Mouse (Mus musculus) olfactory bulb, adult 2 months (tissue): Measurements from ENCODE around the gene Sh3tc1.

Experiments
- CTCF ChIP-seq: fragments of 200-500 bp; IDR thresholded peaks from 2 replicates; pipeline ENCODE4 v1.5.1; 2012; ENCODE audit warnings: low read depth, mild to moderate bottlenecking, low read length, moderate library complexity; ENCODE audit not compliant: insufficient read depth
- POLR2A ChIP-seq: fragments of 200-500 bp; IDR thresholded peaks from 2 replicates; pipeline ENCODE4 v1.6.1; 2012; ENCODE audit warnings: mild to moderate bottlenecking, low read depth, low read length, moderate library complexity; ENCODE audit not compliant: insufficient read depth

DNA sequence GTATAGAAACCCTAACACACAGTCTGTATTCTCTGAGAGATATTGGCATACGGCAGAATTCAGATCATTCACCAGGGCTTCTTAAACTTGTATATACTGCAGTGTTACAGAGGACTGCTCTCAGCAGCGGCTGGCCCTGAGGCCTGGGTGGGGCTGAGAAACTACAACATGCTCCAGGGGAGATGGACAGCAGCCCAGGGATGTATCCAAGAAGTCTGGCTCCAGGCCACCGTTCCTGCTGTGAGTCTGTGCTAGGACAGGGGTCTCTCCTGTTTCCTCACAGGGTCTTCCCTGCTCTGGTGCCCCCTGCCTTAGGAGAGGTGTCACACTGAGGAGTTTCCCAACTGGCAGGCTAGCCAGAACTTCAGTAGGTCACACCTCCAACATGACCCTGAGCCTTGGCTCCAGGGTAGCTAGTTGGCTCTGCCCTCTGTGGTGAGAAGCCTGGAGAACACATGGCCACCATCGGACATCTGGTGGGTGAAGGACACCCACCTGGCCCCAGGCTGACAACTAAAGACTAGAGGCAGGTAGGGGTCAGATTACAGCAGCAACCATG, 37.1 kb downstream of the Sh3tc1 start:
- TF ChIP-seq CTCF: no peak
- TF ChIP-seq POLR2A: no peak
